Mouse (Mus musculus) heart, postnatal 0 days (tissue): ENCODE results near the gene Syncrip.

Experiments used
- CTCF ChIP-seq: IDR thresholded peaks from 2 replicates; pipeline ENCODE4 v1.5.1; 2016; ENCODE audit warnings: antibody characterized with exemption, control low read depth, low read depth
- EP300 ChIP-seq: IDR thresholded peaks from 2 replicates; pipeline ENCODE4 v1.6.1; 2016; ENCODE audit warnings: antibody characterized with exemption, low read depth

- no peak for TF ChIP-seq CTCF
- no peak for TF ChIP-seq EP300
Measured at GRCm38 (mm10) chr9:88404088-88404487, 78.3 kb downstream of the Syncrip start.
